Comparison of ENCODE assay signal across 10 mouse cellular contexts in genomic region chr9:44044426-44045157, GRCm38 (mm10). TPM values are rescaled to one million over a fixed set of nuclear protein-coding genes. Genes with fewer than 3 reads are reported as not detected.
DNase-seq lines count a peak whose midpoint lies in the region; ATAC-seq and TF ChIP-seq lines count a peak whose summit lies in the region.
"Had no signal": no experiment of that assay in that cellular context is flagged by ENCODE, and none has a peak within 500 bp of the region (broad histone marks: within the 10 kb centered on the region; RNA-seq: fewer than 3 reads in every experiment).

No protein-coding gene starts in this region.

- TF ChIP-seq CTCF in gastrocnemius, adult 2 months (IDR thresholded peaks at IDR 0.05): no peak

- peaks cover 19% of the 10 kb centered on the region for H3K4me1 ChIP-seq in neural tube, embryonic 13.5 days (replicated peaks)

- H3K27ac ChIP-seq in gastrocnemius, adult 2 months: no peak overlapping the region; the same call in 1 of the 2 replicates
- no peak overlapping the region for H3K27ac ChIP-seq in neural tube, embryonic 13.5 days (replicated peaks)
- H3K27ac ChIP-seq: macrophage had no signal

- peaks cover 51% of the 10 kb centered on the region for H3K27me3 ChIP-seq in neural tube, embryonic 13.5 days
- H3K27me3 ChIP-seq: Patski had no signal

- intact Hi-C loops in gastrocnemius, adult 2 months (cut with DNase I): loop anchor here (5.0 kb wide), 2 partner anchors 32 to 57 kb away; no protein-coding TSS in a partner anchor
- intact Hi-C loops in gastrocnemius, postnatal 14 days (cut with DNase I; ENCODE audit: low total_unique reads): loop anchor here (5.0 kb wide), 1 partner anchor 52 kb away; no protein-coding TSS in a partner anchor

- no peak for DNase-seq in gastrocnemius, adult 2 months
- no peak for DNase-seq in gastrocnemius, postnatal 14 days
- no peak for DNase-seq in neural tube, embryonic 10.5 days (ENCODE audit: extremely low spot score, low spot score)
- DNase-seq in layer of hippocampus, postnatal 10 days (ENCODE audit: low spot score in 2 of 2): peak; percentile 23 to 35
- DNase-seq in lung, postnatal 36 days: no peak
- no peak for DNase-seq in urinary bladder, postnatal 36 days (ENCODE audit: low spot score in 2 of 2)

- H3K4me3 ChIP-seq in gastrocnemius, adult 2 months: peak overlapping the region; percentile 69
- H3K4me3 ChIP-seq in neural tube, embryonic 13.5 days: no peak overlapping the region

- H3K9ac ChIP-seq in neural tube, embryonic 13.5 days: no peak overlapping the region

- no peak for ATAC-seq in neural tube, embryonic 13.5 days (ENCODE audit: low read depth)
- ATAC-seq in erythroid progenitor cell, adult 5-6 weeks (replicated peaks; ENCODE audit: low FRiP score, poor library complexity, severe bottlenecking): no peak
- ATAC-seq: Patski had no signal

- no peaks in the 10 kb centered on the region for H3K9me3 ChIP-seq in neural tube, embryonic 13.5 days

- peak overlapping the region; percentile 72; the same call in 1 of the 2 replicates for H3K4me2 ChIP-seq in neural tube, embryonic 13.5 days

- WGBS in neural tube, embryonic 13.5 days: 39% methylated on average over 14 of the region's 14 CpGs

- no peaks in the 10 kb centered on the region for H3K36me3 ChIP-seq in neural tube, embryonic 13.5 days

RNA-seq across cellular contexts. Expression of gene Thy1, which starts 1.4 kb away (rescaled TPM):
- 1 to 10 TPM; 9.3 to 9.8 TPM for total RNA-seq in gastrocnemius, adult 2 months (2021)
- 10 to 100 TPM; 35.5 to 45.4 TPM for total RNA-seq in gastrocnemius, postnatal 14 days (2021)
- polyA plus RNA-seq in neural tube, embryonic 13.5 days (2015; fragmentation: Nextera tagmentation; extraction: Ambion mirVana): 1.2 and 2.8 TPM in 2 replicates
- 100 to 1,000 TPM; 644 to 646 TPM for total RNA-seq in layer of hippocampus, postnatal 10 days (2021)
- 11.9 and 33.1 TPM in 2 replicates for total RNA-seq in erythroid progenitor cell, adult 5-6 weeks (2015; ENCODE audit: low replicate concordance)
- total RNA-seq in erythroid progenitor cell, adult 5-6 weeks (2017; ENCODE audit: low replicate concordance): 1.0 and 7.8 TPM in 2 replicates
- polyA plus RNA-seq: Patski had no signal

RNA-seq across cellular contexts. Expression of gene Usp2, which starts 22.2 kb away (rescaled TPM):
- total RNA-seq in gastrocnemius, adult 2 months (2021): 100 to 1,000 TPM; 223 to 228 TPM
- total RNA-seq in gastrocnemius, postnatal 14 days (2021): 100 to 1,000 TPM; 142 to 224 TPM
- polyA plus RNA-seq in neural tube, embryonic 13.5 days (2015; fragmentation: Nextera tagmentation; extraction: Ambion mirVana): 8.7 and 12.6 TPM in 2 replicates
- 10 to 100 TPM; 41.7 to 47.2 TPM for total RNA-seq in layer of hippocampus, postnatal 10 days (2021)
- not detected in 2 replicates for total RNA-seq in erythroid progenitor cell, adult 5-6 weeks (2015; ENCODE audit: low replicate concordance)
- 1.8 TPM in 1 of 2 replicates, not detected in the other for total RNA-seq in erythroid progenitor cell, adult 5-6 weeks (2017; ENCODE audit: low replicate concordance)

RNA-seq across cellular contexts. Expression of gene Mfrp, which starts 56.9 kb away (rescaled TPM):
- not detected for total RNA-seq in gastrocnemius, adult 2 months (2021)
- total RNA-seq in gastrocnemius, postnatal 14 days (2021): under 1 TPM in 1 of 2 experiments, not detected in 1; 0.06 TPM
- not detected in 2 replicates for polyA plus RNA-seq in neural tube, embryonic 13.5 days (2015; fragmentation: Nextera tagmentation; extraction: Ambion mirVana)
- 1 to 10 TPM in 1 of 2 experiments, not detected in 1; 2.4 TPM for total RNA-seq in layer of hippocampus, postnatal 10 days (2021)
- not detected in 2 replicates for total RNA-seq in erythroid progenitor cell, adult 5-6 weeks (2015; ENCODE audit: low replicate concordance)
- total RNA-seq in erythroid progenitor cell, adult 5-6 weeks (2017; ENCODE audit: low replicate concordance): not detected in 2 replicates
- polyA plus RNA-seq: macrophage had no signal

Comparison
In these comparisons a context has a peak if more than half of its experiments do, and no peak if none do; other contexts are left out.
1. DNase-seq: peak in layer of hippocampus, postnatal 10 days (2 of 2); none in gastrocnemius, adult 2 months (single experiment), gastrocnemius, postnatal 14 days (single experiment), neural tube, embryonic 10.5 days (single experiment), lung, postnatal 36 days (single experiment) and urinary bladder, postnatal 36 days (0 of 2).
2. RNA of gene Thy1, which starts 1.4 kb away (total RNA-seq): 644 to 646 TPM in layer of hippocampus, postnatal 10 days; 35.5 to 45.4 TPM in gastrocnemius, postnatal 14 days, 1.0 to 33.1 TPM in erythroid progenitor cell, adult 5-6 weeks and 9.3 to 9.8 TPM in gastrocnemius, adult 2 months; every median in the first group is over 10 times any median in the second.
3. RNA of gene Usp2, which starts 22.2 kb away (total RNA-seq): 223 to 228 TPM in gastrocnemius, adult 2 months, 142 to 224 TPM in gastrocnemius, postnatal 14 days and 41.7 to 47.2 TPM in layer of hippocampus, postnatal 10 days; 1.8 TPM in erythroid progenitor cell, adult 5-6 weeks; every median in the first group is over 10 times any median in the second.